Mouse (Mus musculus): ENCODE measurements around the gene Epha4. TPM values are rescaled to one million over a fixed set of nuclear protein-coding genes. Genes with fewer than 3 reads are reported as not detected.

Epha4 gene
- total RNA-seq, 2 experiments from 2014 or later: 1.7 to 2.1 TPM

GRCm38 (mm10) chr1:77512431-77513195 is 2.3 kb downstream of the Epha4 start:
- no peak for DNase-seq

GRCm38 (mm10) chr1:77512059-77512407 is 2.9 kb downstream of the Epha4 start:
- DNase-seq: no peak

GRCm38 (mm10) chr1:77511372-77512058 is 3.4 kb downstream of the Epha4 start:
- no peak for DNase-seq

DNA sequence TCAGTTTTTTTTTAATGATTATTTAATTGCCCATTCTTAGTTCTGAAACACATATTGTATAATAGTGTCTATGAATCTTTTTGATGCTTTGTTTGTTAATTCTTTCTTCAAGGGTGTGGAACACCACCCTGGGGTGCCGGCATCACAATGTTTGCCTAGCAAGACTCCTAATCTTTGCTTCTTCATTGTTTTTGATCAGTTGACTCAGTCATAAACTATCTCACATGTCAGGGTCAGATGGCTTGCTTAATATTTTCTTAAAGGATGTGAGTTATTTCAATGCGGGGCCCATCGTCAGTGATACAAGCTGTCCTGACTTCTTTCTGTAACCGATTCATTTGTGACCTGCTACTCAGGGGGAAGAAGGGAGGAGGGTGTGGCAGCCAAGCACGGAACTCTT is 4.3 kb downstream of the Epha4 start:
- no peak for DNase-seq

DNA sequence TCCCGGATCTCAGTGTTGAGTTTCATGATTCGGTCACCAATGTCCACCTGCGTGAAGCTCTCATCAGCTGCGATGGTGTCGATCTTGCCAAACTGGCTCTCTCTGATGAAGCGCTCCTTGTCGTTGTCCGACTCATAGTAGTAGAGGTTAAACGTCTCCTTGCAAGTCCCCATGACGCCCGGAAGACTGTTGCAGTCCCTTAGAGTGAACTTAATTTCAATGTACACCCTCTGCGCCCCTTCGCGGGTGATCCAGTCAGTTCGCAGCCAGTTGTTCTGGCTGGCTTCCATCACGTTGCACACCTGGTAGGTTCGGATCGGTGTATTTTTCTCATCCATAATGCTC is 8.1 kb downstream of the Epha4 start:
- no peak for DNase-seq

DNA sequence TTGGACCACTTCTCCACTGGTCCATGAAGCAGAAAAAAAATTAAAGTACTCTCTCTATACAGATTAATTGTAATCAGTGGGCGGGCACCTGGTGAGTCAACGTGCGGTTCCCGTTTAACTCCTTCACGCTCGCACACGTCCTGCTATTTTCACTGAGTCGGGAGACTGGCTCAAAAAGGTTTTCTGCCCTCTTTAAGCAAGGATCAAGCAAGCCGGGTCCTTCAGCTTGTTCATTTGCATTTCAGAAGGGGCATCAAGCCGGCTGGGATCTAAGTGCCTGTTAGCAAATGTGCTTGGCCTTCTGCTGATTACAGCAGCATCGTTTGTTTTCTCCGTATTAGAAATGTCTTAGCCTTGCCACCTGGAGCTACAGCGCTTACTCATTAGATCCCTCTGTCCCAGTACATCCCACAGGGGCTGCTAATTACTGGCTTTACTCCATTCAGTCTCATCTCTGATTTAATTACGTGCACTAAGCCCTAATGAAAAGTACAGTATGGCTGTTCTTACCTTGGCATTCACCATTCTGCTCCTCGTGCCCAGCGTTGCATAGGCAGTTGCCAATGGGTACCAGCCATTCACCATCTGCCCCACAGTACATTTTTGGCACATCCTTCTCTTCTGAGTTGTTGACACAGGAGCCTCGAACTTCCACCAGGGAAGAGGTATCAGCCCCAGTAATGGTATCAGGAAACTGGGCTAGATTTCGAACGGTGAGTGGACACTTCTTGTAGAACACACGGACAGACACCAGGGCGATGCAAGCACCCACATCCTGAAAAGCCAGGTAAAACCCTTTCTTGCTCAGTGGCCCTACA is 8.6 kb downstream of the Epha4 start:
- no peak for DNase-seq

DNA sequence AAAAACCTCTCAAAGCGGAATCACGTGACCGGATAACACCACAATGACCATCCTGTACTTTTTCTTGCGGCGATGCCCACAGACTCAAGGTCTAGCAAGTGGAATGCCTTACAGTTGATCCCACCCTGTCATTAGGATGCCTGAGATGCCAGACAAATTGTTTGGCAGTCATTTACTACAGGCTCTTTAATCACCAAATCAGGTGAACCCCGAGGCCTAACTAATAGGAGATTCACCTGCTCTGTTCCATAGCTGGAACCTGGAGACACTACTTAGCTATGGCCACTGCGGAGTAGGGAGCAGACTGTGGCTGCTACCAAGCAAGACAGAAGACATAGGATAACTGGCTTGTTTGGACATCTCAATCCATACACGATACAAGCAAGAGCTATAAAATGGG is 9.6 kb downstream of the Epha4 start:
- DNase-seq: no peak

DNA sequence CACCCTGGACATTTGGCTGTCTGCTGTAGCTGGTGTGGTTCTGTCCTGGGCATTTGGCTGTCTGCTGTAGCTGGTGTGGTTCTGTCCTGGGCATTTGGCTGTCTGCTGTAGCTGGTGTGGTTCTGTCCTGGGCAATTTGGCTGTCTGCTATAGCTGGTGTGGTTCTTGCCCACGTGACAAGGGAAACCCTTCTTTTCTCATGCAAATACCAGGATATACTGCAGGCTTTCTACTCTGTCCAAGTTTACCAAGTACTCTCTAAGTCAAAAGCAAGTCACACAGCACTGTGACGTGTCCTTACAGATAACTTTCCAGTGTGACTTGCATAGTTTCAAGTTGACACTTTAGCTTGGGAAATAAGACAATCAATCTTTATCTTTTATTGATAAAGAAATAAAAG is 10.1 kb downstream of the Epha4 start:
- DNase-seq: no peak

- no peak for DNase-seq
These were observed 11.1 kb downstream of the Epha4 start for GRCm38 (mm10) chr1:77503711-77504181.

DNA sequence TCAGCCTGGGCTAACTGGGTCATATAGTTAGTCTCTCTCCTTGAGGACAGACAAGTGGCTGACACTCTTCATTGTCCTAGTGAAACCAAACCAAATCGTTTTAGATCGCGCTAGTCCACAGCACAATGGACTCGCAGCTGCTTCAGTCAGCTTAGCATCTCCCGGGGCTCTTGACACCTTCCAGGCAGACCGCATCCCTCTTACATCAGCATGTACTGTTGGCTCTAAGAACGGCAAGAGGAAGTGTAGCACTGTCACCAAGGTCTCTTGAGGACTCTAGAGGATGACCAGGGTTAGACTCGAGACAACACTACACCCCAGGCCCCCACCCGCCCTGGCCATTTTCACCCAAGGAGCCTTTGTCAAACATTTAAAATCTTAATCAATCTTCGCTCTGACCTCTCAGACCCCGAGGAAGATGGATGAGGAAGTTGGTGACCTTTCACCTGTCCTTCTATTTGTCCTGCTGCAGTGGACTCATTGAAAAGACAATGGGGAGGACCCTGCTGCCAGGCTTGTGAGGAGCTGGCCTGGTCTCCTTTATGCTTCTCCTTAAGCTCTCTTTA is 12.3 kb downstream of the Epha4 start:
- DNase-seq: no peak

- DNase-seq: no peak
These were observed 13.4 kb downstream of the Epha4 start for GRCm38 (mm10) chr1:77501363-77501933.

DNA sequence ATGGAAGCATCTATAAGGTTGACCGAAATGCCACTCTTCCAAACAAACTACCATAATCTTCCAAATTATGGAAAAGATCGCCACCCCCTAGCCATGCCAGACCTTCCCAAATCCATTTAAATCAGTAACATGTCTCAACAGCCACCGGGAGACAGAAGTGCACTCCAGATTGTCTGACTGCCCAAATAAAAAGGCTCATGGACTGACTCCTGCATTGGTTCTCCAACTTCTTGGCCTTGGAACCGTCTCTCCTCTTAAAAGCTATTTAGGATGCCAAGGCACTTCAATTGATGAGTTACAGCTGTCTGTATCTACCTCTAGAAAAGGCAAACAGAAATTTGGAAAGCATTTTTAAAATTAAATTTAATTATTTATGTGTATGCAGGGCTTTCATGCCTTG is 17.4 kb downstream of the Epha4 start:
- DNase-seq: no peak

- DNase-seq: no peak
These were observed 18.3 kb downstream of the Epha4 start for GRCm38 (mm10) chr1:77496468-77497181.

GRCm38 (mm10) chr1:77495790-77496158 is 19.1 kb downstream of the Epha4 start:
- no peak for DNase-seq

DNA sequence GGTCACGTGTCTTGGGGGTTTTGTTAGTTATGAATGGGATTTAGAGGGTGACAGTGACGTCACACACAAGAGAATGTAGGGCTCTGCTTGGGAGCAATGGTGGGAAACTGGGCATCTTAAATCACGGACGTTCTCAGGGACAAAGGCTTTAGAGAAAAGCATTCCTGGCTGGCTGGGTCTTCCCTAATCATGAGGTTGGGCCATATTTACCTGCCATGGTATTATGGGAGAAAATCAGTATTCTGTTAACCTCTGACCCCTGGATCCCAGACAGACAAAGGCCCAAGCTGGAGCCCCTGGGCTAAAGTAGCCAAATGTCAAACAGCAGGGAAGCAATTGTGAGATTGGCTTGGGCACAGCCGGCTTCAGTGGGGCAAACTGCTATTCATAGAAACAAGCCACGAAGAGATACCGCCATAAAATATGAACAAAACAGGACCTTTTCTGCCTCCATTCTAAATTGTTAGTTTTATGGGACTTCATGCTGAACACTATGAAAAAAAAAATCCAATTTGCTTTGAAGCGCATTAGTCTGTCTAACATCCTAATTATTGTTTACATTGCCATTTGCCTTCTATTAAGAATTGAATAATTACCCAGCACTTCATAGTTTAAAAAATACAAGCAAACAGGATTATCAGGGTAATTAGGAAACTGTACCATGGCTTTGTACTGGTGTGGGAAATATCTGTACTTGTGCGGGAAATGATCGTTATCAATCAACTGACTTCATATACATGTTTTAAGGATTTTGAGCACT is 19.7 kb downstream of the Epha4 start:
- DNase-seq: no peak

DNA sequence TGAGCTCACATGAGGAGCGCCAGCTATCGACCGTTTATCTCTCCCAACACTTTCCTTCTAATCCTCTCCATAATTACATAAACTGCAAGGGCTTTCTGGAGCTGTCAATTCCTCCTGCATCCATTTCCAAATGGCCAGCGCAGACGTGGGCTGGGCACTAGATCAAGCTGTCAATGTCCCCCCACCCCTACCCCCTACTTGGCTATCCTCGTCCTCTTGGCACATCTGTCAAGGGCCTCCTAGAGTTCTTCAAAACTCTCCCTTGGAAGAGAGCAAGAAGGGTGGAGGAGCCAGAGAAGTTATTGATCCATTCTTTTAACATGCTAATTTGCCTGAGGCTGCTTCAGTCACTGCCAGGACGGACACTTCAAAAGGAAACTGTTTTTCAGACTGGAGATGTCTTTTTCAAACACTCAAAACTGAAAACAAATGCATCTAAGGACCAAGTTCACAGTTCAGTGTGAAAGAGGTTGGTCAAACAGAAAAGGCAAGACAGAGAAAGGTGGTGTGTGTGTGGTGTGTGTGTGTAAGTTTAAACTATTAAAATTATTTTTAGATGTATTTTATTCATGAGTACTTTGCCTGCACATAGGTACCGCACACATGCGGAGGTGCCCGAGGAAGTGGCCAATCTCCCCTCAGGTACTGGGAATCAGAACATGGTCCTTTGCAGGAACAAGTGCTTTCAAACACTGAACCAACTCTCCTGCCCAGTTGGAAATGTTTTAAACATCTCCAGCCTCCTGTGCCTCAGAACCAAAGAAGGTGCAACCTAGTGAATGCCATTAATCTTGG is 20.9 kb downstream of the Epha4 start:
- no peak for DNase-seq

- DNase-seq: no peak
These were observed 24.7 kb downstream of the Epha4 start for GRCm38 (mm10) chr1:77490166-77490565.

DNA sequence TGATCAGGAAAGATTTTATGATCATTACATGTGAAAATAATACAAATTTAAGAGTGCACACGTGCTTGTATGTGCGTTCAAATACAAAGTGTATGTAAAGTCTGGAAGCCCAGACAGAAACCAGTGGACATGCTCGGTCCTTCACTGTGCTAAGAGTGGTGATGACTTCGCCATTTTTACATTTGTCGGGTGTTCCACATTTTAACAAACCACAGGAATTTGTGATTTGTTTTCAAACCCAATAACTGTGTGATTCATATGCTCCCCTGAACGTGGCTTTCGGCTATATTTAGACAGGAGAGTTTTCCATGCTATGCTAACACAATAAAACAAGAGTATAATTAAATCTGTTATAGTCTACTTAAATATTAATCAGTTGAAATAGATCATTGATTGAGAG is 25.5 kb downstream of the Epha4 start:
- no peak for DNase-seq

- DNase-seq: no peak
These were observed 26.9 kb downstream of the Epha4 start for GRCm38 (mm10) chr1:77487856-77488462.

Data from gastrocnemius, postnatal 25 days (tissue).